Mouse (Mus musculus) erythroblast, embryonic 14.5 days (primary cell): ENCODE measurements around the gene Cwc27. TPM values are rescaled to one million over a fixed set of nuclear protein-coding genes. Genes with fewer than 3 reads are reported as not detected.
A peak's percentile ranks its signal among the peaks of the same experiment; 100 is the strongest.

ENCODE experiments used
- H3K27me3 ChIP-seq: 2 replicates; pipeline ENCODE4 v1.6.1; 2012; ENCODE audit warnings: inconsistent platforms; ENCODE audit not compliant: control insufficient read depth
- H3K36me3 ChIP-seq: 2 replicates; pipeline ENCODE4 v1.6.1; 2012; ENCODE audit warnings: mild to moderate bottlenecking, inconsistent platforms; ENCODE audit not compliant: control insufficient read depth
- H3K4me1 ChIP-seq: 2 replicates; pipeline ENCODE4 v1.6.1; 2012; ENCODE audit warnings: inconsistent platforms; ENCODE audit not compliant: control insufficient read depth
- H3K4me3 ChIP-seq: replicated peaks from 2 replicates; pipeline ENCODE3; 2012; ENCODE audit warnings: moderate library complexity, mild to moderate bottlenecking, inconsistent platforms
- H3K9me3 ChIP-seq: 2 replicates; pipeline ENCODE4 v1.6.1; 2012; ENCODE audit warnings: low read length, inconsistent platforms, mixed read lengths; ENCODE audit not compliant: control insufficient read depth
- GATA1 ChIP-seq: IDR thresholded peaks from 2 replicates; pipeline ENCODE4 v1.6.1; 2012; ENCODE audit warnings: low read length, inconsistent platforms, mixed read lengths
- TAL1 ChIP-seq: IDR thresholded peaks from 3 replicates; pipeline ENCODE4 v1.6.1; 2012; ENCODE audit warnings: low read length, inconsistent platforms, mixed read lengths
- polyA plus RNA-seq: library from polyadenylated mRNA; stranded (reverse); fragments of >175 nt; gene quantifications from 2 replicates; pipeline ENCODE4 v1.2.3, GENCODE M21; 2012

Gene Cwc27
- polyA plus RNA-seq = 0.06 and 0.13 TPM in 2 replicates

GRCm38 (mm10) chr13:104816635-104817571, at the start of gene Cwc27:
Cwc27 (minus strand) TSS chr13:104817142.
- H3K27me3 ChIP-seq = no peaks in the 10 kb centered on the region
- peaks cover 19% of the 10 kb centered on the region for H3K36me3 ChIP-seq
- H3K9me3 ChIP-seq = no peaks in the 10 kb centered on the region
- H3K4me3 ChIP-seq = peak within 1 kb of the TSS; percentile 76
- TF ChIP-seq TAL1 (no peak), GATA1 (no peak)
- peaks cover 49% of the 10 kb centered on the region for H3K4me1 ChIP-seq

- H3K4me1 ChIP-seq = peaks cover 7% of the 10 kb centered on the region
- H3K4me3 ChIP-seq = no peak overlapping the region
- H3K36me3 ChIP-seq = no peaks in the 10 kb centered on the region
- no peaks in the 10 kb centered on the region for H3K9me3 ChIP-seq
- peaks cover 32% of the 10 kb centered on the region for H3K27me3 ChIP-seq
- TF ChIP-seq GATA1 (no peak), TAL1 (no peak)
Measured at GRCm38 (mm10) chr13:104866726-104867125, 49.8 kb upstream of the Cwc27 start.

GRCm38 (mm10) chr13:104863127-104863979, 46.4 kb upstream of the Cwc27 start, which contains the start of gene Shisal2b:
Shisal2b (minus strand) TSS chr13:104863893.
- Histone ChIP-seq H3K27me3 (peaks cover 34% of the 10 kb centered on the region), H3K4me1 (peaks cover 7% of the 10 kb centered on the region), H3K4me3 (peak within 1 kb of the TSS; percentile 9), H3K36me3 (no peaks in the 10 kb centered on the region), H3K9me3 (no peaks in the 10 kb centered on the region)
- TF ChIP-seq GATA1 (no peak), TAL1 (no peak)

- Histone ChIP-seq H3K36me3 (no peaks in the 10 kb centered on the region), H3K4me1 (no peaks in the 10 kb centered on the region), H3K27me3 (no peaks in the 10 kb centered on the region), H3K9me3 (no peaks in the 10 kb centered on the region), H3K4me3 (no peak overlapping the region)
- no peak for TF ChIP-seq GATA1
- no peak for TF ChIP-seq TAL1
Measured at GRCm38 (mm10) chr13:104853645-104854044, 36.7 kb upstream of the Cwc27 start.

GRCm38 (mm10) chr13:104843295-104844089, 26.6 kb upstream of the Cwc27 start:
- H3K36me3 ChIP-seq = peaks cover 5% of the 10 kb centered on the region
- no peaks in the 10 kb centered on the region for H3K9me3 ChIP-seq
- TF ChIP-seq TAL1 (no peak), GATA1 (no peak)
- 0 out of 2 replicates have a peak, but pooled peaks cover 2% of the 10 kb centered on the region for H3K4me1 ChIP-seq
- H3K27me3 ChIP-seq = no peaks in the 10 kb centered on the region
- H3K4me3 ChIP-seq = no peak overlapping the region

GRCm38 (mm10) chr13:104841937-104842336, 25.0 kb upstream of the Cwc27 start:
- no peak for TF ChIP-seq TAL1
- TF ChIP-seq GATA1 = no peak
- H3K27me3 ChIP-seq = no peaks in the 10 kb centered on the region
- no peak overlapping the region for H3K4me3 ChIP-seq
- H3K4me1 ChIP-seq = 0 out of 2 replicates have a peak, but pooled peaks cover 2% of the 10 kb centered on the region
- H3K9me3 ChIP-seq = no peaks in the 10 kb centered on the region
- H3K36me3 ChIP-seq = peaks cover 16% of the 10 kb centered on the region

- H3K4me1 ChIP-seq = no peaks in the 10 kb centered on the region
- peaks cover 46% of the 10 kb centered on the region for H3K36me3 ChIP-seq
- no peaks in the 10 kb centered on the region for H3K27me3 ChIP-seq
- no peak overlapping the region for H3K4me3 ChIP-seq
- H3K9me3 ChIP-seq = no peaks in the 10 kb centered on the region
- TF ChIP-seq GATA1 (no peak), TAL1 (no peak)
Measured at GRCm38 (mm10) chr13:104837628-104838027, 20.7 kb upstream of the Cwc27 start.

GRCm38 (mm10) chr13:104832811-104833210, 15.9 kb upstream of the Cwc27 start:
- Histone ChIP-seq H3K27me3 (no peaks in the 10 kb centered on the region), H3K4me1 (no peaks in the 10 kb centered on the region), H3K9me3 (peaks cover 11% of the 10 kb centered on the region), H3K36me3 (peaks cover 77% of the 10 kb centered on the region), H3K4me3 (no peak overlapping the region)
- no peak for TF ChIP-seq GATA1
- no peak for TF ChIP-seq TAL1
